Mouse (Mus musculus): ENCODE results near the gene Tdp2. TPM values are rescaled to one million over a fixed set of nuclear protein-coding genes. Genes with fewer than 3 reads are reported as not detected.

The Tdp2 gene
- total and polyA plus RNA-seq, 2 experiments from 2014 or later, result 17.4 to 24.2 TPM

GRCm38 (mm10) chr13:24866430-24867402, 35.2 kb downstream of the Tdp2 start:
- no peaks in the 10 kb centered on the region for H3K36me3 ChIP-seq (replicated peaks; ENCODE audit: control insufficient read depth, insufficient read depth, low read length)
- H3K4me2 ChIP-seq (ENCODE audit: low read depth, low read length), result no peak overlapping the region
- H3K9ac ChIP-seq (replicated peaks; ENCODE audit: low read depth, low read length), result no peak overlapping the region
- DNase-seq (ENCODE audit: low spot score) (no peak), ATAC-seq (ENCODE audit: insufficient read depth, low read depth) (no peak)
- no peak overlapping the region for H3K4me3 ChIP-seq (ENCODE audit: low read depth, low read length)
- TF ChIP-seq CTCF (IDR thresholded peaks at IDR 0.05; ENCODE audit: low read depth) (no peak), EP300 (IDR thresholded peaks at IDR 0.05; ENCODE audit: low read depth) (no peak)
- no peaks in the 10 kb centered on the region for H3K27me3 ChIP-seq (ENCODE audit: control insufficient read depth, insufficient read depth, low read length)
- no peaks in the 10 kb centered on the region for H3K9me3 ChIP-seq (replicated peaks; ENCODE audit: control insufficient read depth, low read length)
- no peaks in the 10 kb centered on the region for H3K4me1 ChIP-seq (ENCODE audit: control insufficient read depth, insufficient read depth)
- no peak overlapping the region for H3K27ac ChIP-seq (ENCODE audit: low read depth)
- WGBS, result 68% methylated on average over 9 of the region's 9 CpGs

GRCm38 (mm10) chr13:24867789-24868188, 36.3 kb downstream of the Tdp2 start:
- no peak overlapping the region for H3K27ac ChIP-seq (ENCODE audit: low read depth)
- WGBS, result 90% methylated on average over 10 of the region's 10 CpGs

GRCm38 (mm10) chr13:24868233-24868632, 36.8 kb downstream of the Tdp2 start:
- H3K27me3 ChIP-seq (ENCODE audit: control insufficient read depth, insufficient read depth, low read length), result no peaks in the 10 kb centered on the region
- H3K36me3 ChIP-seq (replicated peaks; ENCODE audit: control insufficient read depth, insufficient read depth, low read length), result no peaks in the 10 kb centered on the region
- TF ChIP-seq EP300 (IDR thresholded peaks at IDR 0.05; ENCODE audit: low read depth) (no peak), CTCF (IDR thresholded peaks at IDR 0.05; ENCODE audit: low read depth) (no peak)
- H3K4me2 ChIP-seq (ENCODE audit: low read depth, low read length), result no peak overlapping the region
- H3K9me3 ChIP-seq (replicated peaks; ENCODE audit: control insufficient read depth, low read length), result no peaks in the 10 kb centered on the region
- no peak overlapping the region for H3K9ac ChIP-seq (replicated peaks; ENCODE audit: low read depth, low read length)
- ATAC-seq (ENCODE audit: insufficient read depth, low read depth), result no peak
- WGBS, result 82% methylated on average over 7 of the region's 7 CpGs
- DNase-seq (ENCODE audit: low spot score), result no peak
- H3K27ac ChIP-seq (ENCODE audit: low read depth), result no peak overlapping the region
- no peaks in the 10 kb centered on the region for H3K4me1 ChIP-seq (ENCODE audit: control insufficient read depth, insufficient read depth)
- no peak overlapping the region for H3K4me3 ChIP-seq (ENCODE audit: low read depth, low read length)

More at GRCm38 (mm10) chr13:24867789-24868188, 36.3 kb downstream of the Tdp2 start:
- DNase-seq (ENCODE audit: low spot score) (no peak), ATAC-seq (ENCODE audit: insufficient read depth, low read depth) (no peak)
- H3K27me3 ChIP-seq (ENCODE audit: control insufficient read depth, insufficient read depth, low read length), result no peaks in the 10 kb centered on the region
- no peak overlapping the region for H3K4me2 ChIP-seq (ENCODE audit: low read depth, low read length)
- H3K4me1 ChIP-seq (ENCODE audit: control insufficient read depth, insufficient read depth), result no peaks in the 10 kb centered on the region
- H3K9ac ChIP-seq (replicated peaks; ENCODE audit: low read depth, low read length), result no peak overlapping the region
- TF ChIP-seq CTCF (IDR thresholded peaks at IDR 0.05; ENCODE audit: low read depth) (no peak), EP300 (IDR thresholded peaks at IDR 0.05; ENCODE audit: low read depth) (no peak)
- H3K36me3 ChIP-seq (replicated peaks; ENCODE audit: control insufficient read depth, insufficient read depth, low read length), result no peaks in the 10 kb centered on the region
- no peaks in the 10 kb centered on the region for H3K9me3 ChIP-seq (replicated peaks; ENCODE audit: control insufficient read depth, low read length)
- H3K4me3 ChIP-seq (ENCODE audit: low read depth, low read length), result no peak overlapping the region

- no peak for DNase-seq (ENCODE audit: low spot score)
- ATAC-seq (ENCODE audit: insufficient read depth, low read depth), result no peak
- Histone ChIP-seq H3K27me3 (ENCODE audit: control insufficient read depth, insufficient read depth, low read length) (no peaks in the 10 kb centered on the region), H3K27ac (ENCODE audit: low read depth) (no peak overlapping the region), H3K4me2 (ENCODE audit: low read depth, low read length) (no peak overlapping the region), H3K4me3 (ENCODE audit: low read depth, low read length) (no peak overlapping the region), H3K9me3 (replicated peaks; ENCODE audit: control insufficient read depth, low read length) (no peaks in the 10 kb centered on the region), H3K36me3 (replicated peaks; ENCODE audit: control insufficient read depth, insufficient read depth, low read length) (no peaks in the 10 kb centered on the region), H3K4me1 (ENCODE audit: control insufficient read depth, insufficient read depth) (no peaks in the 10 kb centered on the region), H3K9ac (replicated peaks; ENCODE audit: low read depth, low read length) (no peak overlapping the region)
- 86% methylated on average over 15 of the region's 15 CpGs for WGBS
- TF ChIP-seq CTCF (IDR thresholded peaks at IDR 0.05; ENCODE audit: low read depth) (no peak), EP300 (IDR thresholded peaks at IDR 0.05; ENCODE audit: low read depth) (no peak)
These were observed 48.0 kb downstream of the Tdp2 start for GRCm38 (mm10) chr13:24879359-24880040.

- Histone ChIP-seq H3K4me1 (ENCODE audit: control insufficient read depth, insufficient read depth) (no peaks in the 10 kb centered on the region), H3K27me3 (ENCODE audit: control insufficient read depth, insufficient read depth, low read length) (no peaks in the 10 kb centered on the region), H3K36me3 (replicated peaks; ENCODE audit: control insufficient read depth, insufficient read depth, low read length) (no peaks in the 10 kb centered on the region), H3K9ac (replicated peaks; ENCODE audit: low read depth, low read length) (no peak overlapping the region), H3K4me3 (ENCODE audit: low read depth, low read length) (no peak overlapping the region), H3K4me2 (ENCODE audit: low read depth, low read length) (no peak overlapping the region), H3K9me3 (replicated peaks; ENCODE audit: control insufficient read depth, low read length) (no peaks in the 10 kb centered on the region), H3K27ac (ENCODE audit: low read depth) (no peak overlapping the region)
- 79% methylated on average over 6 of the region's 6 CpGs for WGBS
- TF ChIP-seq EP300 (IDR thresholded peaks at IDR 0.05; ENCODE audit: low read depth) (no peak), CTCF (IDR thresholded peaks at IDR 0.05; ENCODE audit: low read depth) (no peak)
- DNase-seq (ENCODE audit: low spot score) (no peak), ATAC-seq (ENCODE audit: insufficient read depth, low read depth) (no peak)
These were observed 48.7 kb downstream of the Tdp2 start for GRCm38 (mm10) chr13:24880208-24880607.
